Mouse (Mus musculus): Measurements from ENCODE around the gene Rhox4d.
"Not testable (repeated sequence)": the region's sequence is repeated elsewhere in the genome, so short reads cannot be mapped to it uniquely, and the experiment has no call there.

DNA sequence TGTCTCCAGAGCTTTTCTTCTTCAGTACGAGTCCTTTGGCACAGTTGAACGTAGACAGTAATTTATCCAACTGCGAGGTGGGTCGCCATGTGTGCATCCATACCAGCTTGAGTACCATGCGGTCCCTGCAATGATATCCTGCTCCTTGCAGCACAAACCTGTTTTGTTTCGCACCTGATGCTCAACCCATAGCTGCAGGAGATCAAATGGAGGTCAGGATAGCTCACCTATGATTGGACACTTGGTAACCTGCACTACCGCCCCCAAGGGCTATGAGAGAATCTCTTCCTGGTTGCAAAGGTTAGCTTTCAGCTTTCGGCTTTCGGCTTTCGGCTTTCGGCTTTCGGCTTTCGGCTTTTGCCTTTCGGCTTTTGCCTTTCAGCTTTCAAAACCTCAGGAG, 34.1 kb upstream of the Rhox4d start, which contains the start of gene Rhox4c:
- TF ChIP-seq POLR2A (IDR thresholded peaks at IDR 0.05; ENCODE audit: borderline replicate concordance, extremely low read depth, low read depth, low read length); CTCF (IDR thresholded peaks at IDR 0.05; ENCODE audit: insufficient read depth, low read length): not testable (repeated sequence)

Data from lung, adult 2 months (tissue).